Mouse (Mus musculus): ENCODE data around the gene Zmiz1.

DNA sequence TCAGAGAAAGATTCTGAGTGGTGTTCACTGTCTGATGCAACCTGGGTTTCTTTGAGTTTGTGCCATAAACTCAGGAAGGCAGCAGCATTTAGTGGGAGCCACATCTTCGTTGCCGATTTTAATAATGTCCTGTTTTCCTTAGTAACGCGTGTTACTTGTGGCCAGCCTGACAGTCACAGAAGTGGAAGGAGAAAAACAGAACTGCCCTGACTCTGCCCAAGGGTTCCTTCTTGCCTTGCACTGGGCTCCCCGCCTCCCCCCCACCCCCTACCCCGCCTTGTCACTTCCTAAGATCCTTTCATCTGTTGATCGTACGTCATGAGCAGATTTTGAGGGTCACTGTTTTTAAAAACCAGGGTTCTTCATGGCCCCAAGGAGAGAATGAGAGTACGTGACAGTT is 88.9 kb downstream of the Zmiz1 start:
- TF ChIP-seq CTCF (IDR thresholded peaks at IDR 0.05; ENCODE audit: low read depth, low read length) (no peak), POLR2A (IDR thresholded peaks at IDR 0.05; ENCODE audit: insufficient read depth, low read length) (no peak), EP300 (IDR thresholded peaks at IDR 0.05; ENCODE audit: insufficient read depth, low read depth, low read length) (no peak)
